Mouse (Mus musculus) kidney, embryonic 16.5 days (tissue): Measurements from ENCODE around the gene Gm10277. TPM values are rescaled to one million over a fixed set of nuclear protein-coding genes. Genes with fewer than 3 reads are reported as not detected.

Experiments used
- ATAC-seq: fragments of 200-750 bp; cut with Nextera tagmentation; 2 replicates; pipeline ENCODE4 v1.8.0; 2017; ENCODE audit warnings: moderate TSS enrichment; ENCODE audit not compliant: low FRiP score, low TSS enrichment
- H3K27ac ChIP-seq: fragments of 300-500 bp; sonication (generic); 2 replicates; pipeline ENCODE4 v1.5.1; 2014; ENCODE audit warnings: low read length
- H3K27me3 ChIP-seq: fragments of 300-500 bp; sonication (generic); 2 replicates; pipeline ENCODE4 v1.6.1; 2014; ENCODE audit warnings: low read length, control low read depth, mixed read lengths; ENCODE audit not compliant: insufficient read depth
- H3K36me3 ChIP-seq: fragments of 300-500 bp; sonication (generic); 2 replicates; pipeline ENCODE4 v1.6.1; 2014; ENCODE audit warnings: low read length, control low read depth, mixed read lengths; ENCODE audit not compliant: insufficient read depth
- H3K4me1 ChIP-seq: fragments of 300-500 bp; sonication (generic); 2 replicates; pipeline ENCODE4 v1.6.1; 2014; ENCODE audit warnings: low read length, control low read depth, mixed read lengths; ENCODE audit not compliant: insufficient read depth
- H3K4me2 ChIP-seq: fragments of 300-500 bp; sonication (generic); replicated peaks from 2 replicates; pipeline ENCODE4 v1.6.1; 2014; ENCODE audit warnings: low read depth, low read length
- H3K4me3 ChIP-seq: fragments of 300-500 bp; sonication (generic); 2 replicates; pipeline ENCODE4 v1.5.1; 2014; ENCODE audit warnings: mild to moderate bottlenecking, low read length
- H3K9ac ChIP-seq: fragments of 300-500 bp; sonication (generic); replicated peaks from 2 replicates; pipeline ENCODE4 v1.6.1; 2014; ENCODE audit warnings: low read length
- H3K9me3 ChIP-seq: fragments of 300-500 bp; sonication (generic); 2 replicates; pipeline ENCODE4 v1.6.1; 2016; ENCODE audit warnings: low read length, control low read depth
- WGBS: fragments of 180-500 bp; shearing (Covaris S2); extraction: QIAGEN DNeasy Blood & Tissue Kit; methylation state at CpG from one replicate; pipeline ENCODE4 v1.1.7; 2014; 5-methylcytosine and 5-hydroxymethylcytosine counted together
- polyA plus RNA-seq: library from polyadenylated mRNA; unstranded; fragments of >200 nt; fragmentation: Nextera tagmentation; extraction: Ambion mirVana; gene quantifications from 2 replicates; pipeline ENCODE4 v1.2.1, GENCODE M21; 2015

Gm10277 gene
- polyA plus RNA-seq, 1 experiment from 2014 or later, result 1.5 TPM

- no peak for ATAC-seq
- 32% methylated on average over 6 of the region's 6 CpGs for WGBS
- Histone ChIP-seq H3K4me3 (no peak overlapping the region), H3K9ac (no peak overlapping the region), H3K9me3 (no peaks in the 10 kb centered on the region), H3K4me1 (no peaks in the 10 kb centered on the region), H3K36me3 (no peaks in the 10 kb centered on the region), H3K4me2 (no peak overlapping the region), H3K27ac (no peak overlapping the region), H3K27me3 (no peaks in the 10 kb centered on the region)
Observed at GRCm38 (mm10) chr11:77743966-77744365, 43.6 kb downstream of the Gm10277 start.

- WGBS, result 51% methylated on average over 7 of the region's 7 CpGs
- no peaks in the 10 kb centered on the region for H3K27me3 ChIP-seq
Observed at GRCm38 (mm10) chr11:77738555-77738954, 49.0 kb downstream of the Gm10277 start.

DNA sequence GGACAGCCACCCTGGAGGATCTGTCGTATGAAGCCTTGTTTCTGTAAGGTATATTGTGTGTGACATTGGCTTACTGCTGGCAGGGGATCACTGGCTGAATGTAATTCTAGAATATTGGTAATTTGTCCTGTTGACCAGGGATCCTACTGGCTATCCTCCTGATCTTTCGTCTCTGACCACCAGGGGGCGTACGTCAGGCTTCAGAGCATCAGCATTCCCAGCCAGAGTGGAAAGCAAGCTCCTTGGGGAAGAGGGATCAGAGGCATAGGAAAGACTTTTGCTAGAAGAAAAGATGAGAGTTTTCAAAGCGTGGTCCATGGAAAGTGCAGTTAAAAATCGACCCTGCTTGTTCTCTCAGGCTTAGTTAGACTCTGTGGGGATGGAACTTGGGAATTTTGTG lies 50.3 kb downstream of the Gm10277 start:
- no peak overlapping the region for H3K27ac ChIP-seq
- no peak overlapping the region for H3K9ac ChIP-seq
- no peak for ATAC-seq
- H3K9me3 ChIP-seq, result no peaks in the 10 kb centered on the region
- WGBS, result 0% methylated on average over 6 of the region's 6 CpGs
- no peak overlapping the region for H3K4me2 ChIP-seq
- no peak overlapping the region for H3K4me3 ChIP-seq
- H3K27me3 ChIP-seq, result no peaks in the 10 kb centered on the region
- no peaks in the 10 kb centered on the region for H3K36me3 ChIP-seq
- H3K4me1 ChIP-seq, result no peaks in the 10 kb centered on the region

More at GRCm38 (mm10) chr11:77738555-77738954, 49.0 kb downstream of the Gm10277 start:
- Histone ChIP-seq H3K9ac (no peak overlapping the region), H3K4me2 (no peak overlapping the region), H3K36me3 (no peaks in the 10 kb centered on the region), H3K9me3 (no peaks in the 10 kb centered on the region), H3K4me3 (no peak overlapping the region), H3K4me1 (no peaks in the 10 kb centered on the region), H3K27ac (no peak overlapping the region)
- ATAC-seq, result no peak

Other genes with a start within 250 kb of the Gm10277 start
- 12.8 and 16.0 TPM in 2 replicates for gene Taok1, start 179.9 kb downstream of the Gm10277 start, polyA plus RNA-seq
- gene Nufip2, start 101.6 kb downstream of the Gm10277 start, polyA plus RNA-seq, result 3.4 and 3.6 TPM in 2 replicates
- not detected in 2 replicates for gene Cryba1, start 62.5 kb downstream of the Gm10277 start, polyA plus RNA-seq
- 32.4 and 38.1 TPM in 2 replicates for gene Myo18a, start 24.5 kb downstream of the Gm10277 start, polyA plus RNA-seq
- gene Pipox, start 106.3 kb upstream of the Gm10277 start, polyA plus RNA-seq, result 14.7 and 16.0 TPM in 2 replicates
- gene Sez6, start 143.1 kb upstream of the Gm10277 start, polyA plus RNA-seq, result 0.19 and 0.27 TPM in 2 replicates
- gene Phf12, start 195.0 kb upstream of the Gm10277 start, polyA plus RNA-seq, result 15.9 and 16.0 TPM in 2 replicates
- 17.0 and 17.1 TPM in 2 replicates for gene Dhrs13, start 244.5 kb upstream of the Gm10277 start, polyA plus RNA-seq